Mouse (Mus musculus): ENCODE results near the gene Capza2.

The Capza2 gene

GRCm38 (mm10) chr6:17637205-17638203, 1.5 kb downstream of the Capza2 start:
- no peak for DNase-seq (ENCODE audit: extremely low read depth, low read depth, low spot score)

- no peak for DNase-seq (ENCODE audit: extremely low read depth, low read depth, low spot score)
Observed at GRCm38 (mm10) chr6:17640031-17640430, 4.0 kb downstream of the Capza2 start.

DNA sequence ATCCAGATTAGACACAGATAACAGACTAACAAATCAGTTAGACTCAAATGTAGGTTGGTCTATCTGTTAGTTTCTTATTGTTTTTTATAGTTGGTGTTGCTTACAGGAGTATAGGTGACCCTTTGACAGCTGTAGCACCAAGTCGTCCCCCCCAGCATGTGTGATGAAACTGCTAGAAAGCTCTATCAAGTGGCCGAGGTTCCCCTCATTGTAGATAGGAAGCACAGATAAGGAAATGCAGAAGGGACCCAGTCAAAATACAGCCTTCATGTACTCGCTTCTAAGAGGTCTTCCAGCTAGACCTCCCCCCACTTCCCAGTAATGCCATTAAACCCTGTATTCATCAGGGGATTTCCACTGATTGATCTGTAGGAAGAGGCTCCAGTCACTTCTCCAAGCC, 6.7 kb downstream of the Capza2 start:
- no peak for DNase-seq (ENCODE audit: extremely low read depth, low read depth, low spot score)

GRCm38 (mm10) chr6:17646107-17646506, 10.1 kb downstream of the Capza2 start:
- no peak for DNase-seq (ENCODE audit: extremely low read depth, low read depth, low spot score)

DNA sequence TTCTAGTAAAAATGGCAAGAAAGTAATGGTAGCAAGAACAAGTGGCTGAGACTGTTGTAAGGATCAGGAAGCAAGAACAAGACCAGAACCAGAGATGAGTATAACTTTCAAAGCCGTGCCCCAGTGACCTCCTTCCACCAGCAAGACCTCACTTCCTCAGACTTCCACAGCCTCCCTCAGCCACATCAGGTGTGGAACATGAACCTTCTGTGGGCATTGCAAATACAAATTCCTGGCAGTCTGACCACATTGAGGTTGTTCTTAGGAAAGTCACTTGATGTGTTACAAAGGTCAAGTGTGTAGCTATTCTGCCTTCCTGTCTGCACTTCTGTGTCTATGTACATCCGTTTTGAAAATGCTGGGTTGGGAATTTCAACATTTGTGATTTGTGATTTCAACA, 16.1 kb downstream of the Capza2 start:
- DNase-seq (ENCODE audit: extremely low read depth, low read depth, low spot score): no peak

GRCm38 (mm10) chr6:17655080-17655479, 19.0 kb downstream of the Capza2 start:
- DNase-seq (ENCODE audit: extremely low read depth, low read depth, low spot score): no peak

GRCm38 (mm10) chr6:17657308-17657707, 21.3 kb downstream of the Capza2 start:
- no peak for DNase-seq (ENCODE audit: extremely low read depth, low read depth, low spot score)

DNA sequence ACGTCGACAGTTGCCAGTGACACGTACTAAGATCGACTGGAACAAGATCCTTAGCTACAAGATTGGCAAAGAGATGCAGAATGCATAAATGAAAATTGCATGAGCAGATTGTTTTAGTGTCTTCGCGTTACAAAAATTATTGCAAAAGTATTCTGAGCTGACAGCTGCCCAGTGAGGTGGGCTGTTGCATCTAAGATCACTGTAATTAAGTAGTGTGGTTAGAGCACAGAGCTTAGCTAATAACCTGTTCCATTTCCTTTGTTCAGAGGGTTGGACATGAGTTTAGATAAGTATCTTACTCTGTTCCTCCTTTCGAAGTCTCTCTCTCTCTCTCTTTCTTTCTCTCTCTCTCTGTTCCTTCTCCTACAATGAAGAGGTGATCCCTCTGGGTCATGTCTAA, 29.3 kb downstream of the Capza2 start:
- no peak for DNase-seq (ENCODE audit: extremely low read depth, low read depth, low spot score)

GRCm38 (mm10) chr6:17666024-17666423, 30.0 kb downstream of the Capza2 start:
- DNase-seq (ENCODE audit: extremely low read depth, low read depth, low spot score): no peak

GRCm38 (mm10) chr6:17667813-17668212, 31.8 kb downstream of the Capza2 start:
- no peak for DNase-seq (ENCODE audit: extremely low read depth, low read depth, low spot score)

GRCm38 (mm10) chr6:17668334-17668733, 32.3 kb downstream of the Capza2 start:
- DNase-seq (ENCODE audit: extremely low read depth, low read depth, low spot score): no peak

DNA sequence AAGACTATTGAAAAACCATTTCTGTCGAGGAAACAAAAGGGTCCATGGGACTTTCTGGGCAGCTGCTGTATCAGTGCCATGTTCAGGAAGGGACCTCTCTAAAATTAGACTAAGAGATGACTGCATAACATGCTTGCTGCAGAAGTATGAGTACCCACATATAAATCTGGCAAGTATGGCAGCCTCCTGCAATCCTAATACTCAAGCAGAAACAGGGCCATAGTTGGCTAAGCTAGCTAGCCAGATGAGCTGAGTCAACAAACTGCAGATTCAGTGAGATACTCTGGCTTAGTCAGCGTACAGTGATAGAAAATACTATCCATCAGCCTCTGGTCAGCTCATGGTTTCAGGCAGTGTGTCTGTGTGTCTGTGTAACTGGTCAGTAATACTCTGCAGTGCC, 33.8 kb downstream of the Capza2 start:
- no peak for DNase-seq (ENCODE audit: extremely low read depth, low read depth, low spot score)

GRCm38 (mm10) chr6:17675019-17675756, 39.2 kb downstream of the Capza2 start:
- DNase-seq (ENCODE audit: extremely low read depth, low read depth, low spot score): peak; percentile 13

DNA sequence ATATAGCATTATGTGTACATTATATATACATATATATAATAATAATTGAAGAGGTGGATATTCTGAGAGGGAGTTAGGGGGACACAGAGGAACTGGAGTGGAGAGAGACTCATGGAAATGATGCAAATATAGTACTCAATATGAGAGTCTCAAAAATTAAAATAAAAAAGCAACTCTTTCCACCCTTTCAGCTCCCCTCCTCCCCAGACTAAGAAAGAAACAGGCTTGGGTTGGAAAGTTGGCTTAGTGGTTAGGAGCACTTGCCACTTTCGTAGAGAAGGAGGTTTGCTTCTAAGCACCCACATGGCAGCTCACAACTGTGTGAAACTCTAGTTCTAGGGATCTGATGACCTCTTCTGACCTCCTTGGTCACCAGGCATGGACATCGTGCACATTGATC, 41.0 kb downstream of the Capza2 start:
- DNase-seq (ENCODE audit: extremely low read depth, low read depth, low spot score): no peak

DNA sequence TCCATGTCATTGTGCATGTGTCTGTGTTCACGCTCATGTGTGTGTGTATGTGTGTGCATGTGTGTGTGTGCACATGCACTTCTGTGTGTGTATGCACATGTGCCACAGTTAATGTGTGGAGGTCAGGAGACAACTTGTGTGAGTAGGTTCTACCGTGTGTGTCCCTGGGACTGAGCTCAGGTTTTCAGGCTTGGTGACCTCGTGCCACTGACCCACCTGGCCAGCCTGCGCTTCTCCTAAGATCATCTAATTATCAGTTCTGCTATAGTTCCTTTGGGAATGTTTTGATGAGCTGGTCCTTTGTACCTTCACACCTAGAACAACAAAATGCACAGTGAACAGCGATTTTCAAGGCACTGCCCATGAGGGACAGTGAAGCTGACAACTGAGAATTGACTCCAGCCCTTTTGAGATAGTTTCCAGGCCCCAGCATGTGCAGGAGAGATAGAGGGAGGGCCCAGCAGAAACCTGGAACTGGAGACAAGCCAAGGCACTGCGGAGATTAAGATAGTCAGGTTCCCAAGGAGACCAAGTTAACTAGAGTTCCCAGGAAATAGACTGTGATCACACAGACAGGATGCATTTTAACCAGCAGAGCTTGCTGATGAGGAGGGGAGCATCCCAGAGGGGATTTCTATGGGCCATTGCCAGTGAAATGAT, 44.4 kb downstream of the Capza2 start:
- no peak for DNase-seq (ENCODE audit: extremely low read depth, low read depth, low spot score)

DNA sequence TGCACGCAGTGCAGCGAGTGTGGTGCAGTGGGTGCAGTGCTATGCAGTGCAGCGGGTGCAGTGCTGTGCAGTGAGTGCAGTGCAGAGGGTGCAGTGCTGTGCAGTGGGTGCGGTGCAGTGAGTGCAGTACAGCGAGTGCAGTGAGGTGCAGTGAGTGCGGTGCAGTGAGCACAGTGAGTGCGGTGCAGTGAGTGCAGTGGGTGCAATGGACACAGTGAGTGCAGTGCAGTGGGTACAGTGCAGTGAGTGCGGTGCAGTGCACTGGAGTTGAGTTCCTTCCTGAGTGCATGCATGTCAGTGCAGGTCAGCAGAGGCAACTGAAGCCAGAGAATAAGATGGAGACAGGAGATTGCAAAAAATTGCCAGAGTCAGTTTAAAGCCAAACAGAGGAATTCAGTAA, 45.8 kb downstream of the Capza2 start:
- DNase-seq (ENCODE audit: extremely low read depth, low read depth, low spot score): no peak

DNA sequence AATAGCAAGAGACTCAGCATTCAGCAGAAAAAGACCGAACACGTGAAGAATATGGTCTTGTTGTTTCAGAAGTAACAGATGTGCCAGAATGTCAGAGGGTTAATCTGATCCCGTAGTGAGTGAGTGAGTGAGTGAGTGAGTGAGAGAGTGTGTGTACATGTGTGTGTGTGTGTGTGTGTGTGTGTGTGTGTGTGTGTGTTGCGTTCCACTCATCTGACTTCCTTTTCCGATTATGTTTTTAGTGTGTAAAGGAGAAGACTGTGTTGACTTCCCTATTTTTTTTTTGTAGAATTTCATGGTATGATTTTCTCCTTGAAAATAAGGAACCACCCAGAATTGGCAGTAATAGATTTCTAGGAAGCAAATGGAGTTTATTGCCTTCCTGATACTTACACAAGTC, 52.6 kb downstream of the Capza2 start:
- no peak for DNase-seq (ENCODE audit: extremely low read depth, low read depth, low spot score)

DNA sequence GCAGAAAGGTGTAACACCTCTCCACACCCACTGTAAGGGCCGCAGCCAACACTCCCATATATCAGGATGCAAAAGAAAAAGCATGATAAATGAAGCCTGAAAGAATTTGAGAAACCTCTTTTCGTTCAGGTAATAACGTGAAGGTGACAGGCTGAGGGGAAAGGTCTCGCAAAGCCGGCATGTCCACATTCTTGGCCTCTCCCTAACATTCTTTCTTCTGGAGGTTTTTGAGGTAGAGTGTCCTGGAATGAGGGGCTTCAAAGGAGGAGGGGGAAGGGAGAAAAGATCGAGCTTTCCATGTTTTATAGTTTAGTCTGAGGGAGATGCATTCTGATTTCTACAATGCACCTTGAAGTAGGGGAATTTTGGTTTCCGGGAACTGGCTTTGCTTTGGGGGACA, 56.6 kb downstream of the Capza2 start, which contains the start of gene St7:
St7 (plus strand) TSS at position 287 of the 400 bp plus-strand sequence.
- no peak for DNase-seq (ENCODE audit: extremely low read depth, low read depth, low spot score)

- no peak for DNase-seq (ENCODE audit: extremely low read depth, low read depth, low spot score)
Observed at GRCm38 (mm10) chr6:17693726-17694549, 57.9 kb downstream of the Capza2 start.

DNA sequence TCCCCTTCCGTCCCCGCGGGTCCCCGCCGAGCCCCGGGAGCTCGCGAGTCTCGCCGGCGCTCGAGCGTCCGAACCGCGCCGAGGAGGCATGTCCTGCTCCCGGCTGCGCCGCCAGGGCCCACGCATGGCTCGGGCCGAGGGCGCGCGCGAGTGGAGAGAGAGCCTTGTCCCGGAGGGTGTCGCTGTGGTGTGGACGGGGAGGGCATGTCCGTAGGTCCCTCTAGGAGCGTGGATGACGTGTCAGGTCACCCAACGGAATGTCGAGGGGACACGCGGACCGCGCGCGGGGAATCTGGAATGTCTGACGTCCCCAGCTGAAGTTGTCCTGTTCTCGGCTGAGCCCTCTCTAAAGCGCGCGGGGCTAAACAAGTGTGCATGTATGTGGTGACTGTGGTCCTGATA, 58.5 kb downstream of the Capza2 start:
- no peak for DNase-seq (ENCODE audit: extremely low read depth, low read depth, low spot score)

GRCm38 (mm10) chr6:17696321-17696734, 60.3 kb downstream of the Capza2 start:
- no peak for DNase-seq (ENCODE audit: extremely low read depth, low read depth, low spot score)
